Mouse (Mus musculus) spleen, adult 2 months (tissue): ENCODE measurements around the gene Gmds. TPM values are rescaled to one million over a fixed set of nuclear protein-coding genes. Genes with fewer than 3 reads are reported as not detected.

Source experiments
- DNase-seq, 2 experiments: peaks; one replicate each; pipeline versions ENCODE4 v3.0.0 to v3.0.0-alpha.2; 2012 to 2021; ENCODE audit warnings: low spot score in 2 of 2, low read depth in 1 of 2
- H3K27ac ChIP-seq: fragments of 200-500 bp; 2 replicates; pipeline ENCODE4 v1.5.1; 2012; ENCODE audit warnings: low read length, inconsistent platforms; ENCODE audit not compliant: insufficient read depth
- H3K27me3 ChIP-seq: fragments of 200-500 bp; 2 replicates; pipeline ENCODE4 v1.6.1; 2012; ENCODE audit warnings: mild to moderate bottlenecking, moderate library complexity, low read length, inconsistent platforms; ENCODE audit not compliant: control insufficient read depth, insufficient read depth
- H3K36me3 ChIP-seq: fragments of 200-500 bp; 2 replicates; pipeline ENCODE4 v1.6.1; 2012; ENCODE audit warnings: mild to moderate bottlenecking, low read length, inconsistent platforms; ENCODE audit not compliant: control insufficient read depth, insufficient read depth
- H3K4me1 ChIP-seq: fragments of 200-500 bp; 2 replicates; pipeline ENCODE4 v1.6.1; 2011; ENCODE audit warnings: inconsistent platforms; ENCODE audit not compliant: control insufficient read depth, insufficient read depth, insufficient read length
- H3K4me3 ChIP-seq: fragments of 200-500 bp; 2 replicates; pipeline ENCODE4 v1.5.1; 2011; ENCODE audit warnings: mild to moderate bottlenecking, inconsistent platforms; ENCODE audit not compliant: insufficient read depth, insufficient read length; ENCODE audit errors: extremely low read depth
- CTCF ChIP-seq: fragments of 200-500 bp; IDR thresholded peaks from 2 replicates; pipeline ENCODE4 v1.5.1; 2011; ENCODE audit warnings: mild to moderate bottlenecking, inconsistent platforms; ENCODE audit not compliant: insufficient read depth, insufficient read length, insufficient replicate concordance; ENCODE audit errors: extremely low read depth
- POLR2A ChIP-seq: fragments of 200-500 bp; IDR thresholded peaks from 2 replicates; pipeline ENCODE4 v1.6.1; 2011; ENCODE audit warnings: low read depth, low read length, inconsistent platforms
- WGBS: fragments of 180-500 bp; shearing (Covaris S2); methylation state at CpG from one replicate; pipeline ENCODE4 v1.1.7; 2018; 5-methylcytosine and 5-hydroxymethylcytosine counted together
- polyA plus RNA-seq: library from polyadenylated mRNA; depleted of rRNA; stranded (reverse); fragments of >200 nt; gene quantifications from 2 replicates; pipeline ENCODE4 v1.2.3, GENCODE M21; 2012

The Gmds gene
- polyA plus RNA-seq, 1 experiment, result 7.9 TPM

DNA sequence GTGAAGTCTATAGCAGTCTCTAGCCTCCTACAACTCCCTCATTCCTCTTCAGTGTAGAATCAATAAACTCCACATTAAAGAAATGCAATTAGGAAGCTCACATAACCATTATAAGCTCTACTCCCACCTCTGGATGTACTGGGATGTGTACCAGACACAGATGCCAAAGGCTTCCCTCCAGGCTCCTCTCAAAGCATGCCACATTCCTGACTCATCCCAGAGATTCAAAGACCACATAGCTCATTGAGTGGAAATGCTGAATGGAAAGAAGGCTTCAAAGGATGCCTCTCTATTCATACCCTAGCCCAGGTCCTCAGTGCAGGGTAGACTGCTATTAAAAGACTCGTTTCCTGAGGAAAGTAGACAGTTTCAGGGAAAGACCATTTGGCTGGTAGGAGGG lies 40.1 kb downstream of the Gmds start:
- Histone ChIP-seq H3K4me3 (no peak overlapping the region), H3K4me1 (no peaks in the 10 kb centered on the region), H3K36me3 (no peaks in the 10 kb centered on the region), H3K27me3 (no peaks in the 10 kb centered on the region), H3K27ac (no peak overlapping the region)
- WGBS, result 80% methylated on average over 1 of the region's 1 CpGs
- DNase-seq, result no peak
- TF ChIP-seq CTCF, result no peak
- TF ChIP-seq POLR2A, result no peak

DNA sequence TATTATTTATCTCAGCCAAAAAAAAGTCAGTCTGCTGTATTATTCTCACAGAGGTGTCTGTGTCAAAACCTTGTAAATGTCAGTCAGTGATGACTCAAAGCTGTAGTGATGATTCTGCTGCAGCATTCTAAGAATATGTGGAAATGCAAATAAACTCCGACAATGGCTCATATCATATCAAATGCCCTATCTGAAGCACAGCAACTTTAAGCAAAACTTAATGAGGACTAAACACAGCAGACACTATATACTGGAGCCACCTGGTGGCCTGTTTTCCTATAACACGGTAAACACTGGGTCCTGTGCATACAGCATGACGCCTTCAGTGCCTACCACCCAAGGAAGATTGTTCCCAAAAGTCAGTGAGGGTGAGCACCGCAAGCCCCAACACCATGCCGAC lies 41.1 kb downstream of the Gmds start:
- Histone ChIP-seq H3K36me3 (no peaks in the 10 kb centered on the region), H3K27ac (no peak overlapping the region), H3K4me3 (no peak overlapping the region), H3K27me3 (no peaks in the 10 kb centered on the region), H3K4me1 (no peaks in the 10 kb centered on the region)
- DNase-seq, result peak; percentile 1 to 15
- TF ChIP-seq POLR2A, result no peak
- TF ChIP-seq CTCF, result peak; percentile 19; the same call in 1 of the 2 replicates
- WGBS, result 35% methylated on average over 5 of the region's 5 CpGs

DNA sequence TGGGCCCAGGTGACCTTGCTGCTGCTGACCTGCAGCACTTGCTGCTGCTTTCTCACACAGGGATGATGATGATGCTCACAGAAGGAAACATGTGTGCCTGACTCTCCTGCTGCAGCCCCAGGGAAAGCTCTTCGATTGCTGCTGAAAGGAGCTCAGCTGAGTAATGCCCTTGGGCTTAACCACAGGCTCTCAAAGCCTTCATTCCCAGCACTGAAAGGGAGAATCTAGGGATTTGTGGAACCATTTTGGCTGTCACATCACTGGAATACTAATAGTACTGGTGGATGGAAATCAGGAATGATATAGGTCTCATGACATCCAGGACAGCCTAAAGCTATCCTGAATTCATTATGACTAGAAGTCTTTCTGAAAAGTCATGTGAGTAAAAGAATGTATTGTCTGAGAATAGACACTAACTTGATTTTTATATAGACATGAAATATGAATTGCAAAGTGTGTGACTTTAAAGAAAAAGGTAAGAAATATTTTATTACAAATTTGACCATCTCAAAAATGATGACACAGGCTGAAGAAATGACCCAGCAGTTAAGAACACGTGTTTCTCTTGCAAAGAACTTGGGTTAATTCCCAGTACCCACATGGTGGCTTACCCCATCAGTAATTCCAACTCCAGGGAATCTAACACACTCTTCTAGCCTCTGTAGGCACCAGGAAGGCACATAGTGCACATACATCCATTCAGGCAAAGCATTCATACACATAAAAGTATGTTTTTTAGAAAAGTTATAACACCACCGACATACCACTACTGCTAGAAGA lies 43.9 kb downstream of the Gmds start:
- no peak for DNase-seq
- H3K27ac ChIP-seq, result no peak overlapping the region
- no peak overlapping the region for H3K4me3 ChIP-seq
- no peaks in the 10 kb centered on the region for H3K27me3 ChIP-seq
- no peaks in the 10 kb centered on the region for H3K4me1 ChIP-seq
- H3K36me3 ChIP-seq, result no peaks in the 10 kb centered on the region
- TF ChIP-seq POLR2A (no peak), CTCF (no peak)
- WGBS, result 85% methylated on average over 3 of the region's 3 CpGs

DNA sequence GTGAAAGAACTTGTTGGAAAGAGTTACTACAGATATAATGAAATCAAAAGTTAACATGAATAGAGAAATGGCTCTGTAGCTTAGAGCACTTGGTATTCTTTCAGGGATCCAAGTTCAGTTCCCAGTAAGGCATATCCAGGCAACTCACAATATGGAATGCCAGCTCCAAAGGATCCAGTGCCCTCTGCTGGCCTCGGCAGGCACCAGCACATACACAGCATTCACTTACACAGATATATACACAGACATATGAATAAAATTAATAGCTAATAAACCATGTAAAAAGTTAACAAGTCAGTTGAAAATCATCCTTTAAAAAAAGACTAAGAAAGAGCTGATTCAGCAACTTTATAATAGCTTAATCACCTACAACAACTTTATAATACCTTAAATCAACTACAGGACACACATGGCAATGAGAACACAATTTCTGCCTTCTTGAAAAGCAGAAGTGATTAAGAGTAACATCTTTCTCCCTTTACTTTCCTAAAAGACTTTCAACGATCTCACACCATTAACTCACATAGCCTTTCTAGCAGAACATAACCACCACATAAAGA lies 65.5 kb downstream of the Gmds start:
- Histone ChIP-seq H3K36me3 (no peaks in the 10 kb centered on the region), H3K27me3 (no peaks in the 10 kb centered on the region), H3K27ac (no peak overlapping the region), H3K4me3 (no peak overlapping the region), H3K4me1 (no peaks in the 10 kb centered on the region)
- TF ChIP-seq CTCF (no peak), POLR2A (no peak)
- 88% methylated on average over 2 of the region's 2 CpGs for WGBS
- no peak for DNase-seq

DNA sequence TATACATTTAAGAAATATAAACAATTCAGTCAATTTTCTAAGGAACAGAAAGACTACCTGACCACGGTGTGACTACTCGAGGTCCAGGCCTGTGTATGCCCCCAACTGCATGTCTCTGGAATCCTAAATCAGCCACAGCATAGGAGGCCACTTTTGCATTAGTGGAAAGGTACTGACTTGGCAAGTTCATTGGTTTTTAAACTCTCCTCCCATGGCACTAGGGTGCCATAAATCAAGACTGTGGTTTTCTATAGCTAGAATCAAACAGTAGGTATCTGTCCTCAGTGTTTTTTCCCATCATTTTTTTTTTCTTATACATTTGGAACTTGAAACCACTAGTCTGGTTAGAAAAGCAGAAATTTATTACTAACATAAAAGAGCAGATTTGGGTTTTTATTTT lies 68.8 kb downstream of the Gmds start:
- H3K4me3 ChIP-seq, result no peak overlapping the region
- 42% methylated on average over 2 of the region's 2 CpGs for WGBS
- H3K27me3 ChIP-seq, result no peaks in the 10 kb centered on the region
- no peaks in the 10 kb centered on the region for H3K36me3 ChIP-seq
- no peak for DNase-seq
- no peak overlapping the region for H3K27ac ChIP-seq
- TF ChIP-seq CTCF (no peak), POLR2A (no peak)
- no peaks in the 10 kb centered on the region for H3K4me1 ChIP-seq

DNA sequence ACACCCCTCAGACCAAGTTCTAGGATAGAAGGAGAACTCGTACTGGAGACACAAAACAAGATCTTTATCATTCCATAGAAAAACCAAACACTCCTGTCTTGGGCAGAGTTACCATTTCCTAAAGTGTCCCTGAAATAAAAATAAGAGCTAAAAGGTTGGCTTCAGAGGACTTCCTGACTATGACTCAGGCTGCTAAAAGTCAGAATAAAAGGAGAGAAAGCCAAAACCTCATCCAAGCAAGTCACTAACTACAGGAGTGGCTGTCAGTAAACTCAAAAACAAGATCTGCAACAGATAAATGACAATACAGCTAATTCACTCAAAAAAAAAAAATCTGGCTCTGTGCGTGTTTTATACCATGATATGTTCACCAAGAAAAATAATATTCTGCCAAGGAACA lies 69.3 kb downstream of the Gmds start:
- no peaks in the 10 kb centered on the region for H3K36me3 ChIP-seq
- no peaks in the 10 kb centered on the region for H3K4me1 ChIP-seq
- no peak overlapping the region for H3K4me3 ChIP-seq
- no peak for DNase-seq
- WGBS, result 78% methylated on average over 2 of the region's 2 CpGs
- H3K27me3 ChIP-seq, result no peaks in the 10 kb centered on the region
- H3K27ac ChIP-seq, result no peak overlapping the region
- TF ChIP-seq POLR2A (no peak), CTCF (no peak)

DNA sequence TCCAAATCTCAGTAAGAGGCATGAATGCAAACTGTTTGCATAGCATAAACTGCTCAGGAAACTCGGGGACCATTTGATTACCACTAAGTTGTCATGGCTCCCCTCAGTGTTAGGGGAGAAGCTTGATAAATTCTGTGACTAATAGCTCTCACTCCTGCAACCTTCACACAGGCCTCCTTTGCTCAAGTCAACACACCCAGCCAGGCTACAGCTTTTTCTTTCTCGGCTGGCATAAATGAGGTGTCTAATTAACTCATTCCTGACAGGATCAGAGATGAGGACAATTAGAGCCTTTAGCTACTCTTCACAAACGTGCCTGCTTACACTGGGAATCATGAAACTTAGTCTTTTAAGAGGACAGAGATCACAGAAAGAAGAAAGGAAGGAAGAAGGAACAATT lies 70.3 kb downstream of the Gmds start:
- H3K27me3 ChIP-seq, result no peaks in the 10 kb centered on the region
- 80% methylated on average over 3 of the region's 3 CpGs for WGBS
- no peak overlapping the region for H3K4me3 ChIP-seq
- H3K4me1 ChIP-seq, result no peaks in the 10 kb centered on the region
- TF ChIP-seq CTCF (no peak), POLR2A (no peak)
- no peak for DNase-seq
- no peak overlapping the region for H3K27ac ChIP-seq
- H3K36me3 ChIP-seq, result no peaks in the 10 kb centered on the region
